Comparison of ENCODE assay signal across 21 mouse cellular contexts in genomic region chr2:141738702-141739101, GRCm38 (mm10).
DNase-seq lines count a peak whose midpoint lies in the region; ATAC-seq and TF ChIP-seq lines count a peak whose summit lies in the region.
"Had no signal": no experiment of that assay in that cellular context is flagged by ENCODE, and none has a peak within 500 bp of the region (broad histone marks: within the 10 kb centered on the region; RNA-seq: fewer than 3 reads in every experiment).

No protein-coding gene starts in this region.

- ATAC-seq in hindbrain, postnatal 0 days: peak; percentile 64; the same call in 1 of the 2 replicates
- ATAC-seq in hindbrain, embryonic 16.5 days: no peak; the same call in 1 of the 2 replicates
- ATAC-seq: forebrain, embryonic 14.5 days; forebrain, embryonic 16.5 days had no signal

- H3K9ac ChIP-seq in hindbrain, postnatal 0 days (replicated peaks; ENCODE audit: low read length): no peak overlapping the region
- no peak overlapping the region for H3K9ac ChIP-seq in hindbrain, embryonic 16.5 days (ENCODE audit: low read depth, low read length)
- H3K9ac ChIP-seq: embryonic facial prominence, embryonic 13.5 days; embryonic facial prominence, embryonic 15.5 days; forebrain, embryonic 12.5 days had no signal

- H3K36me3 ChIP-seq in hindbrain, postnatal 0 days (ENCODE audit: insufficient read depth, low read length): no peaks in the 10 kb centered on the region
- no peaks in the 10 kb centered on the region for H3K36me3 ChIP-seq in hindbrain, embryonic 16.5 days (ENCODE audit: control insufficient read depth, insufficient read depth, low read length)
- H3K36me3 ChIP-seq: embryonic facial prominence, embryonic 13.5 days; embryonic facial prominence, embryonic 15.5 days; forebrain, embryonic 10.5 days; forebrain, embryonic 12.5 days had no signal

- H3K27me3 ChIP-seq in hindbrain, postnatal 0 days (ENCODE audit: insufficient read depth, low read length): no peaks in the 10 kb centered on the region
- H3K27me3 ChIP-seq in hindbrain, embryonic 16.5 days (replicated peaks; ENCODE audit: control insufficient read depth, insufficient read depth, low read length): no peaks in the 10 kb centered on the region
- H3K27me3 ChIP-seq: embryonic facial prominence, embryonic 13.5 days; embryonic facial prominence, embryonic 15.5 days; forebrain, embryonic 12.5 days had no signal

- no peak overlapping the region for H3K27ac ChIP-seq in hindbrain, postnatal 0 days
- H3K27ac ChIP-seq in hindbrain, embryonic 16.5 days (ENCODE audit: low read depth, low read length): no peak overlapping the region
- H3K27ac ChIP-seq: embryonic facial prominence, embryonic 13.5 days; embryonic facial prominence, embryonic 15.5 days; forebrain, embryonic 10.5 days; forebrain, embryonic 12.5 days had no signal

- WGBS in hindbrain, postnatal 0 days: 61% methylated on average over 1 of the region's 1 CpGs
- 66% methylated on average over 1 of the region's 1 CpGs for WGBS in hindbrain, embryonic 16.5 days

- H3K4me1 ChIP-seq in hindbrain, postnatal 0 days (ENCODE audit: insufficient read depth, low read length): no peaks in the 10 kb centered on the region
- no peaks in the 10 kb centered on the region for H3K4me1 ChIP-seq in hindbrain, embryonic 16.5 days (ENCODE audit: control insufficient read depth, insufficient read depth, low read depth, low read length)
- H3K4me1 ChIP-seq: embryonic facial prominence, embryonic 13.5 days; embryonic facial prominence, embryonic 15.5 days; forebrain, embryonic 10.5 days; forebrain, embryonic 12.5 days had no signal

- H3K4me3 ChIP-seq in hindbrain, postnatal 0 days (ENCODE audit: low read length): no peak overlapping the region
- H3K4me3 ChIP-seq in hindbrain, embryonic 16.5 days (ENCODE audit: low read length): no peak overlapping the region
- H3K4me3 ChIP-seq: embryonic facial prominence, embryonic 13.5 days; embryonic facial prominence, embryonic 15.5 days; erythroblast, embryonic 14.5 days; forebrain, embryonic 10.5 days; forebrain, embryonic 12.5 days had no signal

- H3K9me3 ChIP-seq in hindbrain, postnatal 0 days (ENCODE audit: low read length): no peaks in the 10 kb centered on the region
- H3K9me3 ChIP-seq in hindbrain, embryonic 16.5 days (ENCODE audit: control insufficient read depth, low read length): no peaks in the 10 kb centered on the region
- H3K9me3 ChIP-seq: embryonic facial prominence, embryonic 13.5 days; embryonic facial prominence, embryonic 15.5 days; forebrain, embryonic 10.5 days; forebrain, embryonic 12.5 days had no signal

- no peak overlapping the region for H3K4me2 ChIP-seq in hindbrain, postnatal 0 days (ENCODE audit: low read depth, low read length)
- no peak overlapping the region for H3K4me2 ChIP-seq in hindbrain, embryonic 16.5 days (ENCODE audit: low read length)
- H3K4me2 ChIP-seq: embryonic facial prominence, embryonic 13.5 days; embryonic facial prominence, embryonic 15.5 days; forebrain, embryonic 12.5 days had no signal

- peak; percentile 14 for DNase-seq in hindbrain, postnatal 0 days (ENCODE audit: low spot score)
- peak; percentile 3 for DNase-seq in retina, adult 2 months (ENCODE audit: low read depth, low spot score)
- no peak for DNase-seq in retina, embryonic 14.5 days (ENCODE audit: low spot score)
- DNase-seq in retina, postnatal 1 day: peak; percentile 64
- DNase-seq in spleen, adult 12 weeks (ENCODE audit: low spot score): no peak
- DNase-seq in spleen, postnatal 36 days (ENCODE audit: low spot score in 2 of 2): no peak
- DNase-seq: adrenal gland, adult 8-10 months; adrenal gland, postnatal 14 days; adrenal gland, postnatal 36 days; cerebellum, adult 11 months; cerebellum, adult 9-10 months; cerebellum, postnatal 36 days; embryo, embryonic 11 days had no signal

- no peak for TF ChIP-seq CTCF in hindbrain, postnatal 0 days (IDR thresholded peaks at IDR 0.05; ENCODE audit: low read depth)

Comparison
In these comparisons a context has a peak if more than half of its experiments do, and no peak if none do; other contexts are left out.
1. DNase-seq: peak in hindbrain, postnatal 0 days (single experiment), retina, adult 2 months (single experiment) and retina, postnatal 1 day (single experiment); none in retina, embryonic 14.5 days (single experiment), spleen, adult 12 weeks (single experiment) and spleen, postnatal 36 days (0 of 2).